12 mouse cellular contexts compared by ENCODE assay signal in genomic region chr10:83857794-83858442, GRCm38 (mm10).
DNase-seq lines count a peak whose midpoint lies in the region; ATAC-seq lines count a peak whose summit lies in the region.
"Had no signal": no experiment of that assay in that cellular context is flagged by ENCODE, and none has a peak within 500 bp of the region (broad histone marks: within the 10 kb centered on the region; RNA-seq: fewer than 3 reads in every experiment).

No protein-coding gene starts in this region.

- no peak overlapping the region for H3K4me2 ChIP-seq in embryonic facial prominence, embryonic 14.5 days (ENCODE audit: low read depth, low read length)
- H3K4me2 ChIP-seq: limb, embryonic 12.5 days; midbrain, embryonic 12.5 days had no signal

- peaks cover 16% of the 10 kb centered on the region for H3K4me1 ChIP-seq in embryonic facial prominence, embryonic 14.5 days (ENCODE audit: control insufficient read depth, insufficient read depth, low read length)

- ATAC-seq in embryonic facial prominence, embryonic 14.5 days (ENCODE audit: low read depth) = no peak
- ATAC-seq: intestine, embryonic 16.5 days had no signal

- no peak overlapping the region for H3K9ac ChIP-seq in embryonic facial prominence, embryonic 14.5 days (ENCODE audit: low read depth, low read length)
- H3K9ac ChIP-seq: limb, embryonic 12.5 days; midbrain, embryonic 12.5 days had no signal

- no peak overlapping the region for H3K27ac ChIP-seq in embryonic facial prominence, embryonic 14.5 days (replicated peaks; ENCODE audit: low read depth, low read length)
- H3K27ac ChIP-seq: midbrain, embryonic 12.5 days had no signal

- H3K9me3 ChIP-seq in embryonic facial prominence, embryonic 14.5 days (ENCODE audit: control insufficient read depth, low read length) = no peaks in the 10 kb centered on the region
- H3K9me3 ChIP-seq: limb, embryonic 12.5 days; midbrain, embryonic 12.5 days had no signal

- peak; percentile 50 to 77 for DNase-seq in adrenal gland, adult (ENCODE audit: inconsistent age in 2 of 2, low spot score in 1 of 2)
- DNase-seq in adrenal gland, adult 18-20 months (ENCODE audit: low spot score in 2 of 2) = no peak
- peak; percentile 50 to 54 for DNase-seq in kidney, postnatal 25 days
- DNase-seq in kidney, adult 18-20 months = no peak
- DNase-seq in embryonic facial prominence, embryonic 14.5 days (ENCODE audit: low spot score) = peak; percentile 34
- DNase-seq in lung, postnatal 25 days (ENCODE audit: low spot score) = peak; percentile 63
- no peak for DNase-seq in urinary bladder, postnatal 36 days (ENCODE audit: low spot score in 2 of 2)
- DNase-seq in left cerebral cortex, postnatal 25 days (ENCODE audit: low spot score in 2 of 2) = no peak
- DNase-seq: gastrocnemius, postnatal 36 days had no signal

- intact Hi-C loops in left cerebral cortex, postnatal 25 days (cut with DNase I) = no loop called here

- WGBS in embryonic facial prominence, embryonic 14.5 days = 75% methylated on average over 14 of the region's 14 CpGs

- no peaks in the 10 kb centered on the region for H3K27me3 ChIP-seq in embryonic facial prominence, embryonic 14.5 days (replicated peaks; ENCODE audit: control insufficient read depth, insufficient read depth, low read length)
- H3K27me3 ChIP-seq: limb, embryonic 12.5 days; midbrain, embryonic 12.5 days had no signal

- no peaks in the 10 kb centered on the region for H3K36me3 ChIP-seq in embryonic facial prominence, embryonic 14.5 days (ENCODE audit: control insufficient read depth, insufficient read depth, low read length)
- H3K36me3 ChIP-seq: limb, embryonic 12.5 days; midbrain, embryonic 12.5 days had no signal

- H3K4me3 ChIP-seq in embryonic facial prominence, embryonic 14.5 days (ENCODE audit: low read depth, low read length) = no peak overlapping the region
- H3K4me3 ChIP-seq: limb, embryonic 12.5 days; midbrain, embryonic 12.5 days had no signal

Comparison
In these comparisons a context has a peak if more than half of its experiments do, and no peak if none do; other contexts are left out.
1. DNase-seq: peak in adrenal gland, adult (2 of 2), kidney, postnatal 25 days (2 of 2), embryonic facial prominence, embryonic 14.5 days (single experiment) and lung, postnatal 25 days (single experiment); none in adrenal gland, adult 18-20 months (0 of 2), kidney, adult 18-20 months (single experiment), urinary bladder, postnatal 36 days (0 of 2) and left cerebral cortex, postnatal 25 days (0 of 2).